Mouse (Mus musculus) cerebellum, adult 9-11 months (tissue): ENCODE measurements around the gene Mark1.

Experiments
- DNase-seq: peaks from one replicate; pipeline ENCODE4 v3.0.0; 2022

Mark1 gene

GRCm38 (mm10) chr1:184999071-184999750 lies at the start of gene Mark1:
Mark1 (minus strand) TSS chr1:184999570.
- DNase-seq = peak; percentile 57

GRCm38 (mm10) chr1:185047516-185048247 lies 48.3 kb upstream of the Mark1 start:
- DNase-seq = no peak

- DNase-seq = no peak
Measured at GRCm38 (mm10) chr1:185046513-185046912, 47.1 kb upstream of the Mark1 start.

GRCm38 (mm10) chr1:185038183-185038686 lies 38.9 kb upstream of the Mark1 start:
- no peak for DNase-seq

GRCm38 (mm10) chr1:185030565-185030964 lies 31.2 kb upstream of the Mark1 start:
- DNase-seq = no peak

- no peak for DNase-seq
Measured at GRCm38 (mm10) chr1:185020429-185021168, 21.2 kb upstream of the Mark1 start.

GRCm38 (mm10) chr1:185012566-185012965 lies 13.2 kb upstream of the Mark1 start:
- DNase-seq = no peak

- no peak for DNase-seq
Measured at GRCm38 (mm10) chr1:185007066-185007465, 7.7 kb upstream of the Mark1 start.

GRCm38 (mm10) chr1:184999780-185000599 lies 620 bp upstream of the Mark1 start:
- DNase-seq = peak; percentile 73

- no peak for DNase-seq
Measured at GRCm38 (mm10) chr1:184998631-184999030, 739 bp downstream of the Mark1 start.

- DNase-seq = no peak
Measured at GRCm38 (mm10) chr1:184998161-184998560, 1.2 kb downstream of the Mark1 start.

GRCm38 (mm10) chr1:184997466-184997865 lies 1.9 kb downstream of the Mark1 start:
- DNase-seq = no peak

- no peak for DNase-seq
Measured at GRCm38 (mm10) chr1:184995335-184995734, 4.0 kb downstream of the Mark1 start.

GRCm38 (mm10) chr1:184991191-184991590 lies 8.2 kb downstream of the Mark1 start:
- DNase-seq = no peak

- DNase-seq = no peak
Measured at GRCm38 (mm10) chr1:184986748-184987147, 12.6 kb downstream of the Mark1 start.

- no peak for DNase-seq
Measured at GRCm38 (mm10) chr1:184984723-184985122, 14.6 kb downstream of the Mark1 start.

GRCm38 (mm10) chr1:184983751-184984150 lies 15.6 kb downstream of the Mark1 start:
- DNase-seq = no peak

GRCm38 (mm10) chr1:184972214-184972776 lies 27.1 kb downstream of the Mark1 start:
- DNase-seq = no peak

- DNase-seq = no peak
Measured at GRCm38 (mm10) chr1:184969374-184969773, 30.0 kb downstream of the Mark1 start.

GRCm38 (mm10) chr1:184965682-184966360 lies 33.5 kb downstream of the Mark1 start:
- DNase-seq = peak; percentile 36

GRCm38 (mm10) chr1:184963121-184963693 lies 36.2 kb downstream of the Mark1 start:
- DNase-seq = no peak
